ENCODE assay signal across 29 mouse cellular contexts in genomic region chr13:34934931-34935644, GRCm38 (mm10). TPM values are rescaled to one million over a fixed set of nuclear protein-coding genes. Genes with fewer than 3 reads are reported as not detected.
DNase-seq lines count a peak whose midpoint lies in the region; ATAC-seq lines count a peak whose summit lies in the region.
"Had no signal": no experiment of that assay in that cellular context is flagged by ENCODE, and none has a peak within 500 bp of the region (broad histone marks: within the 10 kb centered on the region; RNA-seq: fewer than 3 reads in every experiment).

No protein-coding gene starts in this region.

- no peaks in the 10 kb centered on the region for H3K36me3 ChIP-seq in forebrain, embryonic 14.5 days (ENCODE audit: control insufficient read depth, insufficient read depth, low read length)
- no peaks in the 10 kb centered on the region for H3K36me3 ChIP-seq in forebrain, embryonic 10.5 days (replicated peaks)
- H3K36me3 ChIP-seq in intestine, embryonic 15.5 days: no peaks in the 10 kb centered on the region
- H3K36me3 ChIP-seq: embryonic facial prominence, embryonic 13.5 days; heart, embryonic 15.5 days had no signal

- no peak overlapping the region for H3K4me2 ChIP-seq in forebrain, embryonic 14.5 days (ENCODE audit: low read length)
- H3K4me2 ChIP-seq in intestine, embryonic 15.5 days (replicated peaks): no peak overlapping the region
- H3K4me2 ChIP-seq: embryonic facial prominence, embryonic 13.5 days; heart, embryonic 15.5 days had no signal

- no peaks in the 10 kb centered on the region for H3K4me1 ChIP-seq in forebrain, embryonic 14.5 days (ENCODE audit: control insufficient read depth, insufficient read depth, low read length)
- no peaks in the 10 kb centered on the region for H3K4me1 ChIP-seq in forebrain, embryonic 10.5 days
- no peaks in the 10 kb centered on the region for H3K4me1 ChIP-seq in intestine, embryonic 15.5 days (replicated peaks)
- H3K4me1 ChIP-seq: embryonic facial prominence, embryonic 13.5 days; heart, embryonic 15.5 days had no signal

- no peak overlapping the region for H3K4me3 ChIP-seq in forebrain, embryonic 14.5 days (ENCODE audit: low read depth, low read length)
- no peak overlapping the region for H3K4me3 ChIP-seq in forebrain, embryonic 10.5 days
- H3K4me3 ChIP-seq in intestine, embryonic 15.5 days (replicated peaks): no peak overlapping the region
- H3K4me3 ChIP-seq: embryonic facial prominence, embryonic 13.5 days; heart, embryonic 15.5 days had no signal

- no peak overlapping the region for H3K9ac ChIP-seq in forebrain, embryonic 14.5 days (ENCODE audit: low read length)
- H3K9ac ChIP-seq in intestine, embryonic 15.5 days: no peak overlapping the region
- H3K9ac ChIP-seq: embryonic facial prominence, embryonic 13.5 days; heart, embryonic 15.5 days; liver, postnatal 0 days had no signal

- peak; percentile 78 for DNase-seq in forebrain, embryonic 14.5 days (ENCODE audit: low spot score)
- no peak for DNase-seq in forebrain, embryonic 10.5 days (ENCODE audit: extremely low spot score, low spot score)
- DNase-seq in left cerebral cortex, postnatal 25 days (ENCODE audit: low spot score in 2 of 2): peak; percentile 6 to 35
- no peak for DNase-seq in left cerebral cortex, adult 8-10 months (ENCODE audit: low spot score in 2 of 2)
- peak; percentile 6 to 34 for DNase-seq in right cerebral cortex, adult 2 months (ENCODE audit: low spot score in 2 of 2)
- DNase-seq in right cerebral cortex, postnatal 36 days (ENCODE audit: low spot score in 2 of 2): no peak
- DNase-seq in embryo, embryonic 11 days: no peak
- DNase-seq: adrenal gland, postnatal 36 days; cerebellum, adult 9-10 months; gastrocnemius, postnatal 36 days; kidney, adult 18-20 months; liver, postnatal 0 days; lung, postnatal 36 days; thymus, postnatal 14 days had no signal

- 69% methylated on average over 10 of the region's 10 CpGs for WGBS in forebrain, embryonic 14.5 days
- WGBS in forebrain, embryonic 10.5 days: 88% methylated on average over 10 of the region's 10 CpGs
- WGBS in intestine, embryonic 15.5 days: 67% methylated on average over 10 of the region's 10 CpGs

- intact Hi-C loops in left cerebral cortex, postnatal 25 days (cut with DNase I): no loop called here

- ATAC-seq in forebrain, embryonic 14.5 days: peak; percentile 84; the same call in 1 of the 2 replicates
- no peak for ATAC-seq in intestine, embryonic 15.5 days
- ATAC-seq: liver, postnatal 0 days had no signal

- no peaks in the 10 kb centered on the region for H3K9me3 ChIP-seq in forebrain, embryonic 14.5 days (replicated peaks; ENCODE audit: control insufficient read depth, low read length)
- no peaks in the 10 kb centered on the region for H3K9me3 ChIP-seq in forebrain, embryonic 10.5 days
- no peaks in the 10 kb centered on the region for H3K9me3 ChIP-seq in intestine, embryonic 15.5 days
- H3K9me3 ChIP-seq: embryonic facial prominence, embryonic 13.5 days; heart, embryonic 15.5 days had no signal

- peak overlapping the region; percentile 44; the same call in 1 of the 2 replicates for H3K27ac ChIP-seq in forebrain, embryonic 14.5 days (ENCODE audit: low read depth, low read length)
- H3K27ac ChIP-seq in forebrain, embryonic 10.5 days: no peak overlapping the region
- no peak overlapping the region for H3K27ac ChIP-seq in intestine, embryonic 15.5 days
- H3K27ac ChIP-seq: embryonic facial prominence, embryonic 13.5 days; heart, embryonic 15.5 days; kidney, postnatal 0 days had no signal

- H3K27me3 ChIP-seq in forebrain, embryonic 14.5 days (replicated peaks; ENCODE audit: control insufficient read depth, insufficient read depth, low read length): no peaks in the 10 kb centered on the region
- no peaks in the 10 kb centered on the region for H3K27me3 ChIP-seq in forebrain, embryonic 10.5 days (ENCODE audit: poor library complexity, severe bottlenecking)
- no peaks in the 10 kb centered on the region for H3K27me3 ChIP-seq in intestine, embryonic 15.5 days (replicated peaks)
- H3K27me3 ChIP-seq: CH12.LX; embryonic facial prominence, embryonic 13.5 days; heart, embryonic 15.5 days had no signal

RNA-seq across cellular contexts. Expression of gene 4933417A18Rik, which starts 10.9 kb away (rescaled TPM):
- polyA plus RNA-seq in forebrain, embryonic 14.5 days (2014; fragmentation: Nextera tagmentation; extraction: Ambion mirVana): not detected in 2 replicates
- polyA plus RNA-seq in forebrain, embryonic 10.5 days (2016; fragmentation: Nextera tagmentation; extraction: Ambion mirVana): not detected in 2 replicates
- not detected for total RNA-seq in left cerebral cortex, postnatal 25 days (2021)
- total RNA-seq in left cerebral cortex, adult 8-10 months (2022): not detected
- polyA plus RNA-seq in intestine, embryonic 15.5 days (2015; fragmentation: Nextera tagmentation; extraction: Ambion mirVana): not detected in 2 replicates
- total RNA-seq: adrenal gland, postnatal 36 days; CH12.LX; gastrocnemius, postnatal 36 days; heart, adult 8-10 months; hematopoietic stem cell, adult 5-6 weeks; layer of hippocampus, adult 8-10 months; liver, adult 2 months; megakaryocyte-erythroid progenitor cell, adult 5-6 weeks; MEL; monocyte, adult 5-6 weeks had no signal
- polyA plus RNA-seq: cortical plate, adult 2 months; embryonic facial prominence, embryonic 13.5 days; heart, embryonic 15.5 days; kidney, postnatal 0 days; liver, adult 2 months; liver, postnatal 0 days; neural tube, embryonic 11.5 days had no signal

RNA-seq across cellular contexts. Expression of gene Fam217a, which starts 11.0 kb away (rescaled TPM):
- polyA plus RNA-seq in forebrain, embryonic 14.5 days (2014; fragmentation: Nextera tagmentation; extraction: Ambion mirVana): 0.79 and 0.89 TPM in 2 replicates
- polyA plus RNA-seq in forebrain, embryonic 10.5 days (2016; fragmentation: Nextera tagmentation; extraction: Ambion mirVana): 0.45 and 0.53 TPM in 2 replicates
- under 1 TPM; 0.50 to 0.83 TPM for total RNA-seq in left cerebral cortex, postnatal 25 days (2021)
- 1 to 10 TPM in 3 of 4 experiments, under 1 TPM in 1; 0.98 to 1.6 (median 1.3) TPM for total RNA-seq in left cerebral cortex, adult 8-10 months (2022)
- 0.62 and 0.89 TPM in 2 replicates for polyA plus RNA-seq in intestine, embryonic 15.5 days (2015; fragmentation: Nextera tagmentation; extraction: Ambion mirVana)
- total RNA-seq: CH12.LX; hematopoietic stem cell, adult 5-6 weeks; liver, adult 2 months; megakaryocyte-erythroid progenitor cell, adult 5-6 weeks; MEL had no signal
- polyA plus RNA-seq: liver, adult 2 months had no signal

RNA-seq across cellular contexts. Expression of gene Eci3, which starts 28.5 kb away (rescaled TPM):
- 0.19 and 0.30 TPM in 2 replicates for polyA plus RNA-seq in forebrain, embryonic 14.5 days (2014; fragmentation: Nextera tagmentation; extraction: Ambion mirVana)
- 0.11 TPM in 1 of 2 replicates, not detected in the other for polyA plus RNA-seq in forebrain, embryonic 10.5 days (2016; fragmentation: Nextera tagmentation; extraction: Ambion mirVana)
- total RNA-seq in left cerebral cortex, postnatal 25 days (2021): under 1 TPM in 1 of 2 experiments, not detected in 1; 0.71 TPM
- total RNA-seq in left cerebral cortex, adult 8-10 months (2022): 1 to 10 TPM in 2 of 4 experiments, under 1 TPM in 2; 0.41 to 2.0 (median 0.90) TPM
- 2.8 and 2.9 TPM in 2 replicates for polyA plus RNA-seq in intestine, embryonic 15.5 days (2015; fragmentation: Nextera tagmentation; extraction: Ambion mirVana)
- total RNA-seq: CH12.LX; hematopoietic stem cell, adult 5-6 weeks; megakaryocyte-erythroid progenitor cell, adult 5-6 weeks; monocyte, adult 5-6 weeks had no signal
- polyA plus RNA-seq: cortical plate, adult 2 months; testis, adult 2 months had no signal

RNA-seq across cellular contexts. Expression of gene Prpf4b, which starts 60.0 kb away (rescaled TPM):
- polyA plus RNA-seq in forebrain, embryonic 14.5 days (2014; fragmentation: Nextera tagmentation; extraction: Ambion mirVana): 64.6 and 74.8 TPM in 2 replicates
- 69.7 and 76.1 TPM in 2 replicates for polyA plus RNA-seq in forebrain, embryonic 10.5 days (2016; fragmentation: Nextera tagmentation; extraction: Ambion mirVana)
- total RNA-seq in left cerebral cortex, postnatal 25 days (2021): 10 to 100 TPM; 80.3 to 89.6 TPM
- 10 to 100 TPM; 57.2 to 81.4 (median 72.1) TPM for total RNA-seq in left cerebral cortex, adult 8-10 months (2022)
- 58.9 and 75.6 TPM in 2 replicates for polyA plus RNA-seq in intestine, embryonic 15.5 days (2015; fragmentation: Nextera tagmentation; extraction: Ambion mirVana)

Comparison
In these comparisons a context has a peak if more than half of its experiments do, and no peak if none do; other contexts are left out.
1. DNase-seq: peak in forebrain, embryonic 14.5 days (single experiment), left cerebral cortex, postnatal 25 days (2 of 2) and right cerebral cortex, adult 2 months (2 of 2); none in forebrain, embryonic 10.5 days (single experiment), left cerebral cortex, adult 8-10 months (0 of 2), right cerebral cortex, postnatal 36 days (0 of 2) and embryo, embryonic 11 days (single experiment).